ENCODE assay signal across 8 mouse cellular contexts in genomic region chr10:120377327-120377752, GRCm38 (mm10).
DNase-seq lines count a peak whose midpoint lies in the region; ATAC-seq and TF ChIP-seq lines count a peak whose summit lies in the region.

No protein-coding gene starts in this region.

- H3K9me3 ChIP-seq in hindbrain, postnatal 0 days (ENCODE audit: low read length) = no peaks in the 10 kb centered on the region

- H3K4me2 ChIP-seq in hindbrain, postnatal 0 days (ENCODE audit: low read depth, low read length) = peak overlapping the region; percentile 21; the same call in 1 of the 2 replicates

- no peaks in the 10 kb centered on the region for H3K27me3 ChIP-seq in hindbrain, postnatal 0 days (ENCODE audit: insufficient read depth, low read length)

- WGBS in hindbrain, postnatal 0 days = 10% methylated on average over 19 of the region's 19 CpGs

- H3K27ac ChIP-seq in hindbrain, postnatal 0 days = no peak overlapping the region

- H3K9ac ChIP-seq in hindbrain, postnatal 0 days (replicated peaks; ENCODE audit: low read length) = no peak overlapping the region

- H3K4me3 ChIP-seq in hindbrain, postnatal 0 days (ENCODE audit: low read length) = no peak overlapping the region

- H3K36me3 ChIP-seq in hindbrain, postnatal 0 days (ENCODE audit: insufficient read depth, low read length) = no peaks in the 10 kb centered on the region

- no peaks in the 10 kb centered on the region for H3K4me1 ChIP-seq in hindbrain, postnatal 0 days (ENCODE audit: insufficient read depth, low read length)

- DNase-seq in adrenal gland, postnatal 36 days = peak; percentile 85 to 89
- DNase-seq in embryo, embryonic 10 days (ENCODE audit: low spot score) = peak; percentile 63
- DNase-seq in gastrocnemius, postnatal 25 days = peak; percentile 33
- peak; percentile 97 for DNase-seq in hindbrain, postnatal 0 days (ENCODE audit: low spot score)
- peak; percentile 77 to 82 for DNase-seq in layer of hippocampus, postnatal 36 days
- DNase-seq in skeletal muscle tissue, adult 2 months (ENCODE audit: low read depth, low spot score) = peak; percentile 5
- no peak for DNase-seq in natural killer cell, adult 2 months (ENCODE audit: low spot score in 2 of 2)

- peak; percentile 97 for ATAC-seq in hindbrain, postnatal 0 days
- peak; percentile 67 for ATAC-seq in megakaryocyte-erythroid progenitor cell, adult 5-6 weeks (replicated peaks; ENCODE audit: low FRiP score, low TSS enrichment, poor library complexity, severe bottlenecking)

- TF ChIP-seq CTCF in hindbrain, postnatal 0 days (IDR thresholded peaks at IDR 0.05; ENCODE audit: low read depth) = no peak

Comparison
In these comparisons a context has a peak if more than half of its experiments do, and no peak if none do; other contexts are left out.
1. DNase-seq: peak in adrenal gland, postnatal 36 days (2 of 2), embryo, embryonic 10 days (single experiment), gastrocnemius, postnatal 25 days (single experiment), hindbrain, postnatal 0 days (single experiment), layer of hippocampus, postnatal 36 days (2 of 2) and skeletal muscle tissue, adult 2 months (single experiment); none in natural killer cell, adult 2 months (0 of 2).